Mouse (Mus musculus) forebrain, embryonic 16.5 days (tissue): ENCODE measurements around the gene Igf1r. TPM values are rescaled to one million over a fixed set of nuclear protein-coding genes. Genes with fewer than 3 reads are reported as not detected.

Source experiments
- ATAC-seq: fragments of 200-750 bp; cut with Nextera tagmentation; 2 replicates; pipeline ENCODE4 v1.8.0; 2017; ENCODE audit warnings: mild to moderate bottlenecking, moderate library complexity
- H3K27ac ChIP-seq: fragments of 300-500 bp; sonication (generic); 2 replicates; pipeline ENCODE4 v1.5.1; 2014; ENCODE audit warnings: low read length, control low read depth
- H3K27me3 ChIP-seq: fragments of 300-500 bp; sonication (generic); replicated peaks from 2 replicates; pipeline ENCODE4 v1.6.1; 2014; ENCODE audit warnings: low read length; ENCODE audit not compliant: control insufficient read depth, insufficient read depth
- H3K36me3 ChIP-seq: fragments of 300-500 bp; sonication (generic); 2 replicates; pipeline ENCODE4 v1.6.1; 2014; ENCODE audit not compliant: control insufficient read depth, insufficient read depth
- H3K4me1 ChIP-seq: fragments of 300-500 bp; sonication (generic); replicated peaks from 2 replicates; pipeline ENCODE4 v1.6.1; 2014; ENCODE audit warnings: low read length; ENCODE audit not compliant: control insufficient read depth, insufficient read depth
- H3K4me2 ChIP-seq: fragments of 300-500 bp; sonication (generic); 2 replicates; pipeline ENCODE4 v1.6.1; 2014; ENCODE audit warnings: mild to moderate bottlenecking, low read length, control low read depth
- H3K4me3 ChIP-seq: fragments of 300-500 bp; sonication (generic); replicated peaks from 2 replicates; pipeline ENCODE4 v1.5.1; 2014; ENCODE audit warnings: mild to moderate bottlenecking, low read length, control low read depth
- H3K9ac ChIP-seq: fragments of 300-500 bp; sonication (generic); replicated peaks from 2 replicates; pipeline ENCODE4 v1.6.1; 2014; ENCODE audit warnings: low read depth, low read length, control low read depth
- H3K9me3 ChIP-seq: fragments of 300-500 bp; sonication (generic); 2 replicates; pipeline ENCODE4 v1.6.1; 2016; ENCODE audit warnings: low read length; ENCODE audit not compliant: control insufficient read depth
- WGBS: fragments of 180-500 bp; shearing (Covaris S2); extraction: QIAGEN DNeasy Blood & Tissue Kit; methylation state at CpG from one replicate; pipeline ENCODE4 v1.1.7; 2014; 5-methylcytosine and 5-hydroxymethylcytosine counted together
- polyA plus RNA-seq: library from polyadenylated mRNA; unstranded; fragments of >200 nt; fragmentation: Nextera tagmentation; extraction: Ambion mirVana; gene quantifications from 2 replicates; pipeline ENCODE4 v1.2.1, GENCODE M21; 2015

Gene Igf1r
- polyA plus RNA-seq, 1 experiment from 2014 or later = 27.1 TPM

- ATAC-seq = peak; percentile 90
- 4% methylated on average over 7 of the region's 7 CpGs for WGBS
- no peak overlapping the region for H3K4me3 ChIP-seq
Observed at GRCm38 (mm10) chr7:68070626-68071025, 118.0 kb downstream of the Igf1r start.

DNA sequence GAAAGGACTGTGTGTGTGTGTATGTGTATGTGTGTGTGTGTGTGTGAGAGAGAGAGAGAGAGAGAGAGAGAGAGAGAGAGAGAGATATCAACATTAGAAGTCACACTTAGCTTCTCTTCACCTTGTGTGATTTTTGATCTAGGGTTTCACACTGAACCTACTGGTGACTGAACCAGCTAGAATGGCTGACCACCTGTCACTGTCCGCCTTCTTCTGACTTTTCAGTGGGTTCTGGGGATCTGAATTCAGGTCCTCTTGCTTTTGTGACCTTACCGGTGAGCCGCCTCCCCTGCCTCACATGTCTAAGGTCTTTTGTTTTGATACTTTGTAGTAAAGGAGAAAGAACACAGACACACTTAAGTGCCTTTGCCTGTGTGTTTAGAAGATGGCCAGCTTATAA is 118.4 kb downstream of the Igf1r start:
- WGBS = 77% methylated on average over 3 of the region's 3 CpGs
- ATAC-seq = no peak
- H3K36me3 ChIP-seq = no peaks in the 10 kb centered on the region
- H3K4me2 ChIP-seq = no peak overlapping the region
- no peak overlapping the region for H3K27ac ChIP-seq
- no peaks in the 10 kb centered on the region for H3K27me3 ChIP-seq
- no peaks in the 10 kb centered on the region for H3K9me3 ChIP-seq
- peaks cover 16% of the 10 kb centered on the region for H3K4me1 ChIP-seq
- no peak overlapping the region for H3K9ac ChIP-seq
- no peak overlapping the region for H3K4me3 ChIP-seq

More at GRCm38 (mm10) chr7:68070626-68071025, 118.0 kb downstream of the Igf1r start:
- Histone ChIP-seq H3K4me2 (no peak overlapping the region), H3K9ac (no peak overlapping the region), H3K27me3 (no peaks in the 10 kb centered on the region), H3K9me3 (no peaks in the 10 kb centered on the region), H3K36me3 (no peaks in the 10 kb centered on the region), H3K27ac (no peak overlapping the region), H3K4me1 (peaks cover 16% of the 10 kb centered on the region)

DNA sequence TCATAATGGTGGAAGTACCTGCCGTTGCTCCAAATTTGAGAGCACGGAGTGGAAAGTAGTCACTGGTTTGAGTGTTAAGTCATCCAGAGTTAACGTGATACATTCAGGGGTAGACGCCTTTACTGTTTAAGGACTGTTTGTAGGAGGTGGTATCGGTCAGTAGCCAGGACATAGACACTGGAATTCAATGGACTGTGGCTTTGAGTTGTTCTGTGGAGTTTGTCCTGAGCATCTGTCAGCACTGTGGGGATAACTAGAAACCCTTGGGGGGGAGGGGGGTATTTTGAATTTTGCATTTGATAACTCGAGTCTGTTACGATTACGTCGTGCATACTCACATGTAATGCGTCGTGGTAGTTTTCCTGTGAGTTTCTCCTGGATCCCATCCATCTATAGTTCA is 119.1 kb downstream of the Igf1r start:
- H3K27me3 ChIP-seq = no peaks in the 10 kb centered on the region
- H3K9me3 ChIP-seq = no peaks in the 10 kb centered on the region
- H3K4me3 ChIP-seq = no peak overlapping the region
- no peak overlapping the region for H3K9ac ChIP-seq
- H3K27ac ChIP-seq = no peak overlapping the region
- H3K36me3 ChIP-seq = no peaks in the 10 kb centered on the region
- ATAC-seq = no peak
- 89% methylated on average over 11 of the region's 11 CpGs for WGBS
- no peak overlapping the region for H3K4me2 ChIP-seq
- peaks cover 16% of the 10 kb centered on the region for H3K4me1 ChIP-seq

GRCm38 (mm10) chr7:68072524-68073459 is 120.2 kb downstream of the Igf1r start:
- Histone ChIP-seq H3K9me3 (no peaks in the 10 kb centered on the region), H3K27ac (no peak overlapping the region), H3K9ac (no peak overlapping the region), H3K4me1 (peaks cover 16% of the 10 kb centered on the region), H3K4me3 (no peak overlapping the region), H3K4me2 (no peak overlapping the region), H3K27me3 (no peaks in the 10 kb centered on the region), H3K36me3 (no peaks in the 10 kb centered on the region)
- 78% methylated on average over 14 of the region's 14 CpGs for WGBS
- no peak for ATAC-seq

DNA sequence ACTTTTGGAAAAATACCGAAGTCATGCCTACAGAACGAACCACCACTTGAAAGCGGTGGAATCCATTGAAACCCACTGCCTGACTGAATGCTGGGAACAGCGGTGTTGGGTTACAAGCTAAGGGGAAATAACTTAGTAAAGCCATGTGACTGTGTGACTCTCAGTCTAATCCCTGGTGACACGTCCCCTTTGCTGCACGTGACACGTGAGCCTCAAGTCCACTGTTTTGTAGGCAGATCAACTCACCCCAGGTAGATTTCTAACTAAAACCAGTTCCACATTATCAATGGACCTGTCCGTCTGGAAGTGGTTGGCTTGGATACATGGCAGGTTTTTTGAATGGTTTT is 120.8 kb downstream of the Igf1r start:
- Histone ChIP-seq H3K4me1 (peaks cover 16% of the 10 kb centered on the region), H3K27me3 (no peaks in the 10 kb centered on the region), H3K9me3 (no peaks in the 10 kb centered on the region), H3K9ac (no peak overlapping the region), H3K36me3 (no peaks in the 10 kb centered on the region), H3K4me3 (no peak overlapping the region), H3K27ac (no peak overlapping the region), H3K4me2 (no peak overlapping the region)
- 24% methylated on average over 8 of the region's 8 CpGs for WGBS
- ATAC-seq = no peak

GRCm38 (mm10) chr7:68074748-68075147 is 122.1 kb downstream of the Igf1r start:
- Histone ChIP-seq H3K27ac (no peak overlapping the region), H3K9ac (no peak overlapping the region), H3K4me3 (no peak overlapping the region), H3K27me3 (no peaks in the 10 kb centered on the region), H3K9me3 (no peaks in the 10 kb centered on the region), H3K4me2 (no peak overlapping the region), H3K36me3 (no peaks in the 10 kb centered on the region), H3K4me1 (peaks cover 11% of the 10 kb centered on the region)
- 94% methylated on average over 11 of the region's 11 CpGs for WGBS
- no peak for ATAC-seq

GRCm38 (mm10) chr7:68075401-68075800 is 122.8 kb downstream of the Igf1r start:
- Histone ChIP-seq H3K9me3 (no peaks in the 10 kb centered on the region), H3K27me3 (no peaks in the 10 kb centered on the region), H3K4me2 (no peak overlapping the region), H3K36me3 (no peaks in the 10 kb centered on the region), H3K4me3 (no peak overlapping the region), H3K4me1 (peaks cover 8% of the 10 kb centered on the region), H3K27ac (no peak overlapping the region), H3K9ac (no peak overlapping the region)
- WGBS = 83% methylated on average over 3 of the region's 3 CpGs
- no peak for ATAC-seq

DNA sequence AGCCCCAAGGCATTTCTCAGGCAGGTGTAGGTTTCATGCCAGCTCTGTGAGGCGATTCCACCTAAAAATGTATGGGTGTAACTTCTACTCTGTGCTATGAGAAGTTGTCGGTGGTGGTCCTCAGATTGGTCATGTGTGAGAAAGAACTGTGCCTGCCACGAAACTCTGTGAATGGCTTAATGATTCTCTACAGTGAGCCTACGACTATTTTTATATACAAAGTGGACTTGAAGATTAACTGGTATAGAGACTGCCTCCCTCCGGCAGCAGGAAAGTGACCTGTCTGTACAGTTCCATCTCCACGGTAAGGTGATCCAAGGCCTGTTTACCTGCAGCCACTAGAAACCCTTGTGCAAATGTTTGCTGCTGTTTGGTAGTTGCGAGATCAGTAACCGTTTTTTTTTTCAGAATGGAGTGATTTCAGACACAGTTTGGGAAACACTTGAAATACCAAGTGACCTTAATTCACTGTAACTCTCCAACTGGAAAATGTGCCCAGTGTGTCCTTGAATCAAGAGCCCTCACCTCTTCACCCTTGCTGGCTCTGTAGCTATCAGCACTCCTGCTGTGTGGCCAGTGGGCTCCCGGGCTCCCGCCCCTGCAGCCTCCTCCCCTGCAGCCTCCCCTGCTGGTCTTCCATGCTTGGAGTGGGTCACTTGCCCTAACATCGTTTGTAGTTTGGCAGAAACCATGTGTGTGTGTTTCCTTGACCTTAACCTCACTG is 127.7 kb downstream of the Igf1r start:
- Histone ChIP-seq H3K27ac (no peak overlapping the region), H3K9me3 (no peaks in the 10 kb centered on the region), H3K4me3 (no peak overlapping the region), H3K4me2 (no peak overlapping the region), H3K27me3 (no peaks in the 10 kb centered on the region), H3K36me3 (no peaks in the 10 kb centered on the region), H3K4me1 (peaks cover 11% of the 10 kb centered on the region), H3K9ac (no peak overlapping the region)
- WGBS = 53% methylated on average over 11 of the region's 11 CpGs
- ATAC-seq = no peak

DNA sequence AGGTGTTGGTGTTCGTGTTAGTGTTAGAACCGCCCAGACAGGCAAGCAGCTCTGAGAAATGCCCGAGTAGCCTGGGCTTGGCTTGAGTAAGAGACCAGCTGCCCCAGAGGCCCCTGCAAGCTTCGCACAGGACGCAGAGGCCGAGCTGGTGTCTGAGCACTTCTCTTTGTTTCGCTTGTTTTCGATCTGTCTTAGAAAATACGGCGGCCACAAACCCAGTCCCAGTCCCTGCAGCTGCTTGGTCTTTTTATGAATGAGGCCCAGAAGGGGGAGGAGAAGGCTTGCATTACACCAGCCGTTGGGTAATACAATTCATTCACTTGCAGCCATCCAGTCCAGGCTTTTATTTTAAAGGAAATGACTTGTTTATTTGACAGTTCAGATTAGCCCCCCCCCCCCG is 132.7 kb downstream of the Igf1r start:
- no peaks in the 10 kb centered on the region for H3K36me3 ChIP-seq
- H3K27ac ChIP-seq = peak overlapping the region; percentile 85
- H3K4me3 ChIP-seq = no peak overlapping the region; the same call in 1 of the 2 replicates
- H3K9me3 ChIP-seq = no peaks in the 10 kb centered on the region
- no peaks in the 10 kb centered on the region for H3K27me3 ChIP-seq
- peak overlapping the region; percentile 45 for H3K9ac ChIP-seq
- 1% methylated on average over 12 of the region's 12 CpGs for WGBS
- H3K4me1 ChIP-seq = peaks cover 34% of the 10 kb centered on the region
- peak overlapping the region; percentile 25 for H3K4me2 ChIP-seq
- peak; percentile 94 for ATAC-seq
